Mouse (Mus musculus): ENCODE measurements around the gene Rad50.

GRCm38 (mm10) chr11:53731457-53731856 is 24.3 kb upstream of the Rad50 start:
- TF ChIP-seq CTCF (conservative IDR thresholded peaks at IDR 0.05 in 1 of 2, IDR thresholded peaks at IDR 0.05 in 1 of 2; ENCODE audit: low read depth in 2 of 2, low read length in 2 of 2), result no peak
- TF ChIP-seq ETS1 (conservative IDR thresholded peaks at IDR 0.05; ENCODE audit: low read depth, low read length), result no peak
- no peak for TF ChIP-seq MAFK (IDR thresholded peaks at IDR 0.05; ENCODE audit: insufficient replicate concordance, low read length)
- no peak for TF ChIP-seq POLR2A (IDR thresholded peaks at IDR 0.05; ENCODE audit: low read depth, low read length)
- TF ChIP-seq EP300 (IDR thresholded peaks at IDR 0.05; ENCODE audit: low read length), result no peak
- TF ChIP-seq JUND (conservative IDR thresholded peaks at IDR 0.05; ENCODE audit: low read depth, low read length), result no peak
- TF ChIP-seq BHLHE40 (IDR thresholded peaks at IDR 0.05; ENCODE audit: low read depth, low read length), result no peak
- no peak for TF ChIP-seq CHD2 (IDR thresholded peaks at IDR 0.05; ENCODE audit: low read length)

Measured in CH12.LX (cell line).